In genomic region chr14:25478755-25479154, GRCm38 (mm10) we compare ENCODE assay signal across 10 mouse cellular contexts. TPM values are rescaled to one million over a fixed set of nuclear protein-coding genes. Genes with fewer than 3 reads are reported as not detected.
DNase-seq lines count a peak whose midpoint lies in the region; ATAC-seq and TF ChIP-seq lines count a peak whose summit lies in the region.
"Had no signal": no experiment of that assay in that cellular context is flagged by ENCODE, and none has a peak within 500 bp of the region (broad histone marks: within the 10 kb centered on the region; RNA-seq: fewer than 3 reads in every experiment).

No protein-coding gene starts in this region.

- 81% methylated on average over 9 of the region's 9 CpGs for WGBS in heart, embryonic 10.5 days
- WGBS in hindbrain, postnatal 0 days = 19% methylated on average over 9 of the region's 9 CpGs
- 59% methylated on average over 9 of the region's 9 CpGs for WGBS in stomach, postnatal 0 days

- no peaks in the 10 kb centered on the region for H3K9me3 ChIP-seq in heart, embryonic 10.5 days
- no peaks in the 10 kb centered on the region for H3K9me3 ChIP-seq in hindbrain, postnatal 0 days (ENCODE audit: low read length)
- H3K9me3 ChIP-seq in stomach, postnatal 0 days (ENCODE audit: control insufficient read depth, low read length) = no peaks in the 10 kb centered on the region

- no peaks in the 10 kb centered on the region for H3K27me3 ChIP-seq in heart, embryonic 10.5 days (ENCODE audit: insufficient read depth, poor library complexity, severe bottlenecking)
- H3K27me3 ChIP-seq in hindbrain, postnatal 0 days (ENCODE audit: insufficient read depth, low read length) = no peaks in the 10 kb centered on the region
- no peaks in the 10 kb centered on the region for H3K27me3 ChIP-seq in stomach, postnatal 0 days (ENCODE audit: control insufficient read depth, insufficient read depth, low read length)

- peaks cover 99% of the 10 kb centered on the region for H3K4me1 ChIP-seq in heart, embryonic 10.5 days
- peaks cover 69% of the 10 kb centered on the region for H3K4me1 ChIP-seq in hindbrain, postnatal 0 days (ENCODE audit: insufficient read depth, low read length)
- H3K4me1 ChIP-seq in stomach, postnatal 0 days (replicated peaks; ENCODE audit: control insufficient read depth, insufficient read depth) = peaks cover 26% of the 10 kb centered on the region

- no peak overlapping the region for H3K4me2 ChIP-seq in hindbrain, postnatal 0 days (ENCODE audit: low read depth, low read length)
- no peak overlapping the region for H3K4me2 ChIP-seq in stomach, postnatal 0 days (replicated peaks; ENCODE audit: low read depth)

- no peak overlapping the region for H3K9ac ChIP-seq in hindbrain, postnatal 0 days (replicated peaks; ENCODE audit: low read length)
- H3K9ac ChIP-seq in stomach, postnatal 0 days (ENCODE audit: low read length) = no peak overlapping the region

- H3K4me3 ChIP-seq in heart, embryonic 10.5 days = no peak overlapping the region
- no peak overlapping the region for H3K4me3 ChIP-seq in hindbrain, postnatal 0 days (ENCODE audit: low read length)
- H3K4me3 ChIP-seq in stomach, postnatal 0 days (ENCODE audit: low read depth, low read length) = no peak overlapping the region

- no peak for TF ChIP-seq CTCF in hindbrain, postnatal 0 days (IDR thresholded peaks at IDR 0.05; ENCODE audit: low read depth)
- TF ChIP-seq CTCF in stomach, postnatal 0 days (IDR thresholded peaks at IDR 0.05; ENCODE audit: low read depth) = 0 out of 2 replicates have a peak, but pooled peaks have one; percentile 5

- no peak for TF ChIP-seq EP300 in stomach, postnatal 0 days (optimal IDR thresholded peaks at IDR 0.05)

- H3K36me3 ChIP-seq in heart, embryonic 10.5 days = peaks cover 10% of the 10 kb centered on the region; the same call in 1 of the 2 replicates
- no peaks in the 10 kb centered on the region for H3K36me3 ChIP-seq in hindbrain, postnatal 0 days (ENCODE audit: insufficient read depth, low read length)
- H3K36me3 ChIP-seq in stomach, postnatal 0 days (ENCODE audit: control insufficient read depth, insufficient read depth, low read length) = peaks cover 2% of the 10 kb centered on the region; the same call in 1 of the 2 replicates

- 0 out of 2 replicates have a peak overlapping the region, but pooled peaks have one; percentile 49 for H3K27ac ChIP-seq in heart, embryonic 10.5 days
- H3K27ac ChIP-seq in hindbrain, postnatal 0 days = peak overlapping the region; percentile 68
- H3K27ac ChIP-seq in stomach, postnatal 0 days (replicated peaks) = peak overlapping the region; percentile 30; the same call in 1 of the 2 replicates

- DNase-seq in heart, embryonic 10.5 days (ENCODE audit: low spot score) = no peak
- DNase-seq in heart, adult 18-20 months = no peak
- peak; percentile 71 for DNase-seq in retina, postnatal 1 day
- no peak for DNase-seq in retina, embryonic 14.5 days (ENCODE audit: low spot score)
- peak; percentile 84 for DNase-seq in hindbrain, postnatal 0 days (ENCODE audit: low spot score)
- DNase-seq in stomach, postnatal 0 days (ENCODE audit: low spot score) = no peak
- DNase-seq in adrenal gland, adult 8-10 months = no peak
- DNase-seq: lung, adult 18-20 months; right cerebral cortex, postnatal 14 days had no signal

- peak; percentile 67 for ATAC-seq in hindbrain, postnatal 0 days
- no peak for ATAC-seq in stomach, postnatal 0 days (ENCODE audit: low FRiP score, low TSS enrichment)
- no peak for ATAC-seq in megakaryocyte-erythroid progenitor cell, adult 5-6 weeks (replicated peaks; ENCODE audit: low FRiP score, low TSS enrichment, poor library complexity, severe bottlenecking)

RNA-seq across cellular contexts. Expression of gene Zmiz1, which starts 19.8 kb away (rescaled TPM):
- polyA plus RNA-seq in heart, embryonic 10.5 days (2016; fragmentation: Nextera tagmentation; extraction: Ambion mirVana) = 38.1 and 45.8 TPM in 2 replicates
- 10 to 100 TPM; 32.5 to 38.5 TPM for total RNA-seq in heart, adult 18-20 months (2021)
- 129 and 135 TPM in 2 replicates for total RNA-seq in hindbrain, postnatal 0 days (2014; rRNA removed)
- polyA plus RNA-seq in hindbrain, postnatal 0 days (2015; fragmentation: Nextera tagmentation; extraction: Ambion mirVana) = 41.9 and 50.6 TPM in 2 replicates
- polyA plus RNA-seq in stomach, postnatal 0 days (2015; fragmentation: Nextera tagmentation; extraction: Ambion mirVana) = 13.0 and 13.8 TPM in 2 replicates
- total RNA-seq in megakaryocyte-erythroid progenitor cell, adult 5-6 weeks (2014; fragmentation: Nextera tagmentation) = 51.3 and 56.9 TPM in 2 replicates
- total RNA-seq in megakaryocyte-erythroid progenitor cell, adult 5-6 weeks (2017) = 6.7 and 12.6 TPM in 2 replicates
- total RNA-seq in adrenal gland, adult 8-10 months (2022) = 100 to 1,000 TPM in 2 of 4 experiments, 10 to 100 TPM in 2; 90.3 to 192 (median 125) TPM

Comparison
In these comparisons a context has a peak if more than half of its experiments do, and no peak if none do; other contexts are left out.
1. DNase-seq: peak in retina, postnatal 1 day (single experiment) and hindbrain, postnatal 0 days (single experiment); none in heart, embryonic 10.5 days (single experiment), heart, adult 18-20 months (0 of 2), retina, embryonic 14.5 days (single experiment), stomach, postnatal 0 days (single experiment) and adrenal gland, adult 8-10 months (single experiment).
2. Peak in every context shown above with its lines, with median percentiles within 50 percentile points of each other: H3K27ac ChIP-seq.